Mouse (Mus musculus): ENCODE data around the gene Slc4a11.

Slc4a11 gene

DNA sequence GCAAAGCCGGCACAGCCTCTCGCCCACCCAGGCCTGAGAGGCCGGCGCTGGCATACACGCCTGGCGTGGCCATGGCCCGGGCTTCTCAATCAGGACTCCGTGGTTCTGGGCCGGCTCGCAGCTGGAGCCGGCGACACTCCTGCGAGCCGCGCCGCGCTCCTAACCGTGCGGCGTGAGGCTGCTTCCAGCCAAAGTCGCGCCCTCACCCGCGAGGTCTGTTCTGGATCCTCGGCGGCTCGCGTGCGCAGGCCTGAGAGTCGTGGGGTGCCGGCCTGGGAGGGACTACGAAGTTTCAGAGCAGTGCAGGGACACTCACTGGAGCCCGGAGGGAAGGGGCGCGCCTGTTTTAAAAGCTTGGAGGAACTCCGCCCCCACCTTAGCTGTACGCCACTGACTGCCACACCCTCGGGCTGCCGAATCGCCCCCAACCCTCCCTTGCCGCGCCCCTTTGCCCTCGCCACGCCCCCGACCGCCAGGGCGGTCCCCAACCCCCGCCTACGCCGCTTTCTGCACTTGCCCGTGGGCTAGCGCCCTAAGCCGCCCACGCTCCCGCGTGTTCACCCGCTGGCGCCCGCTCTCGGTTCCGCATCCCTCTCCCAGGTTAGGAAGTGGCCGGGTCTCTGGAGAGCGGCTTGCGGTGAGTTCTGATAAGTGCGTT lies at the start of gene Slc4a11:
Slc4a11 (minus strand) TSS at position 367 of the 658 bp plus-strand sequence.
- peak in 1 of 2 experiments; percentile 44 for DNase-seq (ENCODE audit: low spot score in 2 of 2)

DNA sequence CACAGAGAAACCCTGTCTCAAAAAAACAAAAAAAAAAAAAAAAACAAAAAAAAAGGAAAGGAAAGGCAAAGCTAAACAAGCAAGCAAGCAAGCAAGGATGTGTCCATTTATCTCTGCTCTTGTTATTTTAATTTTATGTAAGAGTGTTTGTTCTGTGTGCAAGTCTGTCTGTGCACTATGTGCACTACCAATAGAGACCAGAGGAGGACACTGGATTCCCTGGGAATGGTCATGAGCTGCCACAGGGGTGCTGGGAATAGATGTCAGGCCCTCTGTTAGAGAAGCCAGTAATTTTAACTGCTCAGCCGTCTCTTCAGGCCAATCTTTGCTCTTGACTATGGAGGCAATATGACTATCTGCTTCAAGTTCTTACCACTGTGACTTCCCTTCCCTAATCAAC lies 46.3 kb upstream of the Slc4a11 start:
- DNase-seq (ENCODE audit: low spot score in 2 of 2), result no peak

DNA sequence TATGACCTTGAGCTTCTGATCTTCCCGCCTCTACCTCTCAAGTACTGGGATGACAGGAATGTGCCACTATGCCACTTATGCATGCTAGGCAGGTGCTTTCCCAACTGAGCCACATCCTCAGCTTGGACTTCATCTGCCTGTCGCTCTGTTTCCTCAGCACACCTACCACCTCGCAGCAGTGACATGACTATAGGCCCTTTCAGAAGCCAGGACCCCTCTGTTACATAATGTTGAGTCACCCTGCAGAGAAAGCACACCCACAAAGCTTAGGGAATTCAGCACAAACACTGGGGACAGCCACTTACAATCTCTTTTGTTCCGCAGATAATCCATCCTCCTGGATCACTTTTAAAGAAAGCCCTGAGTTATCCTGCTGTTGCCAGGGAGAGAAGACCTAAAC lies 42.8 kb upstream of the Slc4a11 start:
- DNase-seq (ENCODE audit: low spot score in 2 of 2), result peak in 1 of 2 experiments; percentile 31

DNA sequence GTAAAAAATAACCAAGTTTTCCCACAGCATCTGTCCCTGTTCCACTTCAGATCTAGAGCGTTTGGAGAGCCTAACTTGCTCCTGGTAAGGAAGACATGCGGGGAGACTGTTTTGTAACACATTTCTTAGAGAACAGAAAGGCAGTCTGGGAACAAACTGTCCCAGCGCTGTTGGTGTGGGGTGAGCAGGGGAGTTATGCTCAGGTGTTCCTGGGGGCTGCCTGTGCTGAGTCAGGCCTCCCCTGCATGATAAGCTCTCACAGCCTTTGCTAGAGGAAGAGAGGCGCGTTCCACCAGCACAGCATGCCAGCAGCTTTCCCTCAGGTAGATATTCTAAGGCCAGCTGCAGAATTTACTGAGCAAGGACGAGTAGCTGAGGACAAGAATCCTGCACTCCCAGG lies 40.7 kb upstream of the Slc4a11 start:
- peak in 1 of 2 experiments; percentile 37 for DNase-seq (ENCODE audit: low spot score in 2 of 2)

DNA sequence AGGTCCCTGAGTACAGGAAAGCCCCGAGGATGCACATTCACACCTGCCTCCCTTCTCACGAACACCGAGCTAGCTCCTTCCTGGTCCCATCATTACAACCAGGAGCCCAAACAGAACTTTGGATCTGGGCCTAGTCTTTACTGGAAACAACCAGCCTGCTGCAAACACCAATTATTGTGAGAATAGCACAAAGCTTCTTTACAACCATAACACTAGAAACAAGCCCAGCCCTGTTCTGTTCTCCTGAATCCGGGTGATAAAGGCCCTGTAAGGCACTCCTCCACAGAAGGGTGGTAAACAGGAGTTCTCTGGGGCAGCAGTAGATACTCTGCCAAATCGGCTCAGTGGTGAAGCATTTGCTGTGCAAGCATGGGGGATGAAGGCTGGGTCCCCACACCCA lies 38.0 kb upstream of the Slc4a11 start:
- no peak for DNase-seq (ENCODE audit: low spot score in 2 of 2)

DNA sequence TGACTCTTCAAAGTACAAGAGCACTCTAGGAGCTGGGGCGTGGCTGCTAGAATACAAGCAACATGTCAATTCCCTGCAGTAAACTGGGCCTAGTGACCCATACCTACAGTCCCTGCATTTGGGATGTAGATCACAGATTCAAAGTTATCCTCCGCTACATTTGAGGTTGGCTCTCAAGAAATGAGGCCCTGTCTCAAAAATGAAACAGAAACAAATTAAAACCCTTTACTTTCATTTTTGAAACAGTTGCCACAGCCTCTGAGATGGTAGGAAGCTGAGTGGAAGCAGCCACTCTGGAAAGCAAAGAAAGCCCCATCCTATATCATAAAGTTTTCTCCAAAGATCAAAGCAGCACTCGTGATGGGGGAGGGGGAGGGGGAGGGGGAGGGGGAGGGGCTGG lies 36.1 kb upstream of the Slc4a11 start:
- no peak for DNase-seq (ENCODE audit: low spot score in 2 of 2)

DNA sequence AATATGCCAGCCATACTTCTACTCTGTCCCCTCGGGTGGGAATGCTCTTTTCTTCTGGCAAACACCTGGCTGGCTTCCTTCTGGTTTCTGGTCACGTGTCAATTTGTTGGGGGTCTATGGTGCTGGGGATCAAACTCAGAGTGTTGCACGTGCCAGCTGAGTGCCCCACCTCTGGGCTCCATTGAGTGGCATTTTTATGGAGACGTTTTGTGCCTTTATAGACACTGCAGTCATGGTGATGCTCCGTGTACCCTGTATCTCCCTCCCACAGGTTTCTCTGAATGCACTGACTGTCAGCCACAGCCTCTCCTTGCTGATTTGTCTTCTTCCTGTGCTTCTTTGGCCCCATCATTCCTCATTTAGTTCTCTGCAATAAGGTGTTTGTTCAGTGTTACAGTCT lies 34.5 kb upstream of the Slc4a11 start:
- no peak for DNase-seq (ENCODE audit: low spot score in 2 of 2)

DNA sequence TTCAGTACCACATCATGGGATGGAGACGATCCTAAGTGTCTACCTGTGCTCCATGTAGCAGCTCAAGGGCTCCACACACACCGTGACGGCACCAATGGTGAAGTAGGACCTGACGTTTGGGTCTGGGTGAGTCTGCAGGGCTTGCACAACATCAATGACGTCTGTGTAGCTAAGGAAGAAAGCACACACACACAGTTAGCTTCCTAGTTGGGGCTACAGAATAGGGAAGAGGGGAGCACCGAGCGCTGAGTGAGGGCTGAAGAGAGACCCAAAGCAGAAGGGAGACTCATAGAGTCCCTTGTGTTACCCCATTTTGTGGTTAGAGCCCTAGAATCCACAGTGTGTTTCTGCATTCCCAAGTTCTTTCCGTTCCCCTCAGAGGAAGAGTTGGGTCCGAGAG lies 33.4 kb upstream of the Slc4a11 start:
- DNase-seq (ENCODE audit: low spot score in 2 of 2), result no peak

DNA sequence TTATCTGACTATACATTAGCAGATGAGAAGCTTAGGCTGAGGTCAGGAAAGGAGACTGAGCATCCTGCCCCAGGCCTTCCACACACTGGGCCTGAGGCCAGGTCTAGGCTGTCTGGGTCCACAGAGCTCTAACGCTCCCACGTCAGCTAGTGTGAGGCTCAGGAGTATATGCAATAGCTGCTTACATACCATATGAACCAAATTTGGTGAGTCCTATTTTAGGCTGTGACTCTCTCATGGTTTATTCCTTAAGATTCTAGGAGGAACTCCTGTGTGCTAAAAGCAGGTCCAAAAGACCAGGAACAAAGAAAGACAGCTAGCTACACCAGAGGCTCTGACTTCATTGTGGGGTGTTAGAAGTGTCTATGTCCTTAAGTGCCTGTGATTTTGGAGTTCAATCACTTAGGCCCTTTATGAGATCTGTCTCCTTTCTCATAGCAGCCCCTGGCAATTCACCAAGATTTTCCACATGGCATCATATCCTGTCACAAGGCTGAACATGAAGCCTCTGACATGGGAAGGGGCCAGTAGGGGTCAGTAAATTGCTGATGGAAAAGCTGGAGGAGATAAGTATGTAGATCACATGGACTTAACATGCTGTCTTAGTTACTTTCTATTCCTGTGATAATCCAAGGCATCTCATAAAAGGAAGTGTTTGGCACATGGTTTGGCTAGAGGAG lies 31.7 kb upstream of the Slc4a11 start:
- no peak for DNase-seq (ENCODE audit: low spot score in 2 of 2)

DNA sequence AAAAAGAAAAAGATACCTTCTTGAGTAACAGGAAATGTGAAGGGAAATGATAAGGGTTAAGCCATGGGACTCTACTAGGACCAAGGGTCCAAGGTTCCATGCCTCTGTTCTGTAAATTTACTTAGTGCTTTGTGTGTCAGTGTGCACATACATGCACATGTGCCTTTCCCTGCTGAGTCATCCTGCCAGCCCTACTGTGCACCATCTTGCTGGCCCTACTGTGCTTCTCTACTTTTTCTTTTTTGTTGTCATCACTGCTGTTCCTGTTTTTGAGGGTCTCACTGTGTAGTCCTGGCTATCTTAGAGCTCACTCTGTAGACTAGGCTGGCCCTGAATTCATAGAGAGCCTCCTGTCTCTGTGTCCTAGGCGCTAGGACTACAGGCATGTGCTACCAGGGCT lies 30.4 kb upstream of the Slc4a11 start:
- DNase-seq (ENCODE audit: low spot score in 2 of 2), result no peak

DNA sequence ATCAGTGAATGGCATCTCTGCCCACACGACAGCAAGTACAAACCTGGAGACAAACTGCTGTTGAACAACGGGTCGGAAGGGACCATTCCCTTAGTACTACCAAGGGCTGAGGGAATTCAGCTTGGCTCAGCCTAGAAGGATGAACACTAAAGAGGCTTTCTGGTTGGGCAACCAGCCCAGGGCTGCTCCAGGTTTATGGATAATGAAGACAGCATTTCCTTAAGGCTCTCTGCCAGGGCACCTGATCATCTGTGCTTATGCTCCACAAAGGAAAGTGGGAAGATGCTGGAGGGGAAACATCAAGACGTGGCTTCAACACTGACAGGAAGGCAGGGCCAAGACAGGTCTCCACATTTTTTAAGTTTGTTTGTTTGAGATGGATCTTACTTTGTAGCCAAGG lies 27.1 kb upstream of the Slc4a11 start:
- no peak for DNase-seq (ENCODE audit: low spot score in 2 of 2)

DNA sequence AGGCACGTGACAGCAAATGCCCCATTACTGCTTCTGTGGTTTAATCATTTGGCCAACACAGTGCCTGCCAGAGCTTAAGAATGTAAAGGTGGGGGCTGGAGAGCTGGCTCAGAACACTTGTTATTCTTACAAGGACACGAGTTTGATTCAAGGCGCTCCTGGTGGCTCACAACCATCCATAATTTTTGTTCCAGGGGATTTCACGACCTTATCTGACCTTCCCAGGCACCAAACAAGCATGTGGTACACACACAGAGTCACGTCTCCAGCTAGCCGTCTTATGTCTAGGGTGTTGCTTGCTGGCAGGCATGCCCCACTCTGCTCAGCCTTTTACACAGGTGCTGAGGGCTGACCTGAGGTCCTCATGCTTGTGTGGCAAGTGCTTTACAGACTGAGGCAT lies 20.6 kb upstream of the Slc4a11 start:
- no peak for DNase-seq (ENCODE audit: low spot score in 2 of 2)

DNA sequence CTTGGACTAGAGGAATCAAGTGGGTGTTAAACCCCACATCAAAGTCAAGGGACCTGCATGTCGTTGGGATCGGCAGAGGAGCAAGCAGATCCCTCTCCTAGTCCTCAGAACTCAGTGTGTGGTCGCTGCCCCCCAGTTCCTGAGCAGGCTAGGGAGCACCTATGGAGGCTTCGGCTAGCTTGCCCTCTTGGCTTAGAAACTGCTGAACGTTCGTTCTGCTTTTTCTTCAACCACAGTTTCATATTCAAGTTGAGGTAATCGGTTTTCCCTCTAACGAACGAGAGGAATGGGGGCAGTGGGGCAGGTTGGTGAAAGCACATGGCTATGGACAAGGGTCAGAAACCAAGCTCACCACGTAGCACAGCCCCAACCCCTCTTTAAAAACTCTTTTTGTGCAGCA lies 9.7 kb upstream of the Slc4a11 start:
- DNase-seq (ENCODE audit: low spot score in 2 of 2), result no peak

DNA sequence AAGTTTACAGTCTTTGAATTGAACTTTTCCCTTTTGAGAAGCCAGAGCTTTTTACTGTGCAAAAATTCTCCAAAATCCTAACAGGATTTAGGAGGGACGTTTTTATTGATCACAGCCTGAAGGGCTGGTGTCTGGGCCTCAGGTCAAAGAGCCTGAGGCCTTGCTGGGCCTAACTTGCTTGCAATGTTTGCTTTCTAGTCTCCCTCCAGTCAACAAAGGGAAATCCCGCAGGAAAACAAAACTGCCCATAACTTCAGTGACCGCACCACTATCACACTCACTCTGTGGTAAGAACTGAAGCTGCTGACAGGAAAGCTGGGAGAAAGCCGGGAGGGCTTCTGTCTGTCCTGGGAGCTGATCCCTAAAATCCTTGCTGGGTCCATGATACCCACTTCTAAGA lies 9.3 kb upstream of the Slc4a11 start:
- no peak for DNase-seq (ENCODE audit: low spot score in 2 of 2)

DNA sequence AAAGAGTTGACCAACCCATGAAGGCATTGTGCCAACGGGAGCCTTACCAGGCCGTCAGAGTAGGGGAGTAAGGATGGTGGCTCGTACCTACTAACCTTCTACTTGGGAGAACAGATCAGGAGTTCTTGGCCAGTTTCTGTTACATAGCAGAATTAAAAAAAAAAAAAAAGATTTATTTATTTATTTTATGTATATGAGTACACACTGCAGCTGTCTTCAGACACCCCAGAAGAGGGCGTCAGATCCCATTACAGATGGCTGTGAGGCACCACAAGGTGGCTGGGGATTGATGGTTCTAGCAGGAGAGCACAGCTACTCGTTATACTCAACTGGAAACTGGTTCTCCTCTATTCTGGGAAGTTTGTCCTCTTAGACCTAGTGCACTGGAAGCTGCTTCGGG lies 7.9 kb upstream of the Slc4a11 start:
- DNase-seq (ENCODE audit: low spot score in 2 of 2), result no peak

DNA sequence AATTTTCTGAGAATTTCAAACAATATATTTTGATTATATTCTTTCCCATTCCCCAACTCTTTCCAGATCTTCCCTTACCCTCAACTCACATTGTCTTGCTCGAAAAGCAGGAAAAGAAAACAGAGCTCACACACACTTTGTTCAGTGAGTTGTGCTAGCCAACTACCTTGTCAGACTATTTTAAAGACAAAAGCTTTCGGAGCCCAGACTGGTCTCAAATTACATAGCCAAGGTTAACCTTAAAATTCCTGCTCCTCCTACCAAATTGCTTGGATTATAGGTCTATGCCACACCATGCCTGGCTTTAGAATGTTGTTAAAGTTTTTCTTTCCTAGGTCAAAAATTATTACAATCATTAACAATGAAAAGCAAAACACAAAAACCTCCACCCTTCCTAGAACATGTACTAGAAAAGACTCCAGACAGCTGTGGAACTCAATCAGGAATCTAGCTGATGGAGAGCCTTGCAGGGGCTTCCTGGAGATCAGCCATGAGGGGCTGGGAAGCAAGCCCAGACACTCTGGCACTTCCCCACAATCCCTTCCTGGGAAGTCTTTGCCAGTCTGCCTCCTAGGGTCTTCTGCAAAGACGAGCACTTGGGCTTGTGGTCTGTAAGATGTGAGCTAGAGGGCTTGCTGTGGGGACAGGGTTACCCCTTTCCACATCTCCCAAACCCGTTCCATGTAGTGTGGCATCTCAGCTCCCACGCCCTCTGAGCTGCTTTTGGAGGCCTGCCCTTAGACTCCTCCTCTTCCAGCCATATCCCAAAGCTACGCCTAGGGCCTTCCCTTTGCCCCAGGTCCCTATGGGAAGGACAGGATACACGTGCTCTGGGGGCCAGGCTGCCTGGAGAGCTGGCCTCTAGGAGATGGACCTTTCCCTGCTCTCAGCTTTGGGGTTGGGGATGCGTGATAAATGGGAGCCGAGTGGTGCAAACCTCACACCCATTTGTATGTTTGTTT lies 7.0 kb upstream of the Slc4a11 start:
- no peak for DNase-seq (ENCODE audit: low spot score in 2 of 2)

DNA sequence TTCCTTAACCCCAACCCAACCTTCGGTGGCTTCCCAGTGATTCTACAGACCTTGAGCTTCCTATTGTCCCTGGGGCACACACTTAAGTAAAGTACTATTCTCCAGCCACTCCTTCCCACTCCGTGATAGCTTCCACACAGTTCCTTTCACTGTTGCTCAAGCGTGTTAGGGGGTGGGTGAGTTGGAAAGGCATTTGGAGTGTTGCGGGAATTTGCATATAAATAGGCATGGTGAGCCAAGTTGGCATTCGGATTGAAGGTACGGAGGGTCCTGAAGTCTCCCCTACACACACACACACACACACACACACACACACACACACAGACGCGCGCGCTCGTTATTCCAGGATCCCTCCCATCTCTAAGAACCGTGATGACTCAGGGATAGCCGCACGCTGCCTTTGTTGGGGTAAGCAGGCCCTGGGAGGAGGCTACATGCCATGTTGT lies 525 bp upstream of the Slc4a11 start:
- peak; percentile 39 to 41 for DNase-seq (ENCODE audit: low spot score in 2 of 2)

DNA sequence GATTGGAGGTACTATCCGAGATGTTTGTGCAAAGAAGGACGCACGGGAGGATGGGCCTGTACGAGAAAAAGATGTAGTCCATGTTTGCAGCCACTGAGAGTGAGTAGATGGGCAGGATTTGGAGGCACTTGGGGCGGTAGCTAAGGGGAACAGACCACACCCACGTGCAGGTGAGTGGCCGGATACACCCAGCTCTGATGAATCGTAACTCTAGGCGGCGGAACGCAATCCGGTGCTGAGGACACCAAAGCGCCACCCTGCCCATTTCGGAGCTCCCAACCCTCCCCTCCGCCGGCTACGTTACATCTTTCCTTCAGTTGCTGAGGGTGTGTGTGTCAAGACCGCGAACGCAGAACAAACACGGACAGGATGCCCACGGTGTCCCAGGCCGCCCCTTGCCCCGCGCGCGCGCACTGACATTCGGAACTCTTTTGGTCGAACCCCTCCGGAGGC lies 593 bp downstream of the Slc4a11 start:
- DNase-seq (ENCODE audit: low spot score in 2 of 2), result no peak

DNA sequence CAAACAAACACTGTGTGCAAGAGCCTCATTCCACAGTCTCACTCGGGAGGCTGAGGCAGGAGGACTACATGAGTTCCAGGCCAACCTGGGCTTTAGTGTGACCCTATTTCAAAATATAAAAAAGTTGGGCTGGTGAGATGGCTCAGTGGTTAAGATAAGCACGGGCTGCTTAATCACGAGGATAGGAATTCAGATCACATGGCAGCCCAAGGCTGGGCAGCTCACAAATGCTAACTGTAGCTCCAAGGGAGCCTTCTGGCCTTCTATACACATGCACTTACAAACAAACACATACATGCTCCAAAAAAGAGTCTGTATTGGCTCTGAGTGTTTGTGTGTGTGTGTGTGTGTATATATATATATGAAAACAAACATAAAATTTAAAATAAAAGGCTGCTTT lies 3.8 kb downstream of the Slc4a11 start:
- DNase-seq (ENCODE audit: low spot score in 2 of 2), result no peak

DNA sequence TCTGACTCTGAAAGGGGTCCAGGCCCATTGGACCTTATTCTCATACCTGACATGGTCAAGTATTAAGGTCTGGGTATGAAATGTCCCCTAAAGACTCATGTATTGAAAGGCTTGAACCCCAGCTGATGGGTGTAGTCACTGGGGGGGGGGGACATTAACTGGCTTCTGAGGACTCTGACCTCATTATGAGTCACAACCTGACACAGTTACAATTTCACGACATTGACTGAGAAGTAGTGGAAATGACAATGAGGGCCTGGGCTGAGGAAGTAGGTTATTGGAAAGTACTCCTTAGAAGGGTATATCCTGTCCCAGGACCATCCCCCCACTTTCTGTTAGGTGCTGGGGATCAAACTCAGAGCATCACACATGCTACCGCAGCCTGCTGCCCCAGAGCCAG lies 8.3 kb downstream of the Slc4a11 start:
- no peak for DNase-seq (ENCODE audit: low spot score in 2 of 2)

DNA sequence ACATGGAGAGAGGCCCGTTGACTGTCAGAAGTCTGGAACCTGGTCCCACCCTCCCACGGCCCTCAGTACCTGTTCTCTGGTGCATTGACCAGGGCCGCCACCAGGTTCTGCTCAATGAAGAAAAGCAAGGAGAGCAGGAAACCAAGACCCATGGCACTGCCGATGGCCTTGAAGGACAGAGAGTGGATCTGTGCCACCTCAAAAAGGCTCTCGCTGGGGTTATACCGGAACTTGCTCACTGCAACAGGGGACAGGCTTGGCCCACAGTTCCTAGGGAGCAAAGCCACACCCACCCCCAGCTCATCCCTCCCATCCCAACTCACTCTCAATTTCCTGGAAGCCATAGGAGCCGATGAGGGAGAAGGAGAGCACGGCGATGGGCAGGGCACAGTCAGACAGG lies 11.9 kb downstream of the Slc4a11 start:
- no peak for DNase-seq (ENCODE audit: low spot score in 2 of 2)

DNA sequence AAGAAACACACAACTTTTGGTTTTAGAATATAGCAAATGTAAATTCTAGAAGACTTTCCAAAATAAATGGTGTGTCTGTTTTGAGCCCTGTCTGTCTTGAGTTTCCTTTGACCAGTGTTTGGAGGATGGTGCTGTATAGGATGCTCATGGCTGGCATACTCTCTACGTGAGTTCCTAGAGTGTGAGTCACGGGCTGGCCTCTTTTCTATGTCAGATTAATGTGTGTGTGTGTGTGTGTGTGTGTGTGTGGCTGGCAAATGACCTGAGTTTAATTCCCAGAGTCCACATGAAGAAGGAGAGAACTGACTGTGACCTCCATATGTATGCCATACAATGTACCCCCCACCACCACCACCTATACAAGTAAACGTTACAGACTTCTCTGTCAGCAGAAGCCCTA lies 15.8 kb downstream of the Slc4a11 start:
- no peak for DNase-seq (ENCODE audit: low spot score in 2 of 2)
